Mouse (Mus musculus) heart, adult 2 months (tissue): ENCODE data around the gene 1190005I06Rik.

Source experiments
- EP300 ChIP-seq: fragments of 200-500 bp; IDR thresholded peaks from 2 replicates; pipeline ENCODE4 v1.6.1; 2011; ENCODE audit warnings: low read depth, low read length, control low read depth; ENCODE audit not compliant: insufficient read depth
- POLR2A ChIP-seq: fragments of 200-500 bp; IDR thresholded peaks from 2 replicates; pipeline ENCODE4 v1.6.1; 2011; ENCODE audit warnings: mild to moderate bottlenecking, low read depth, low read length, control low read depth; ENCODE audit not compliant: insufficient read depth

DNA sequence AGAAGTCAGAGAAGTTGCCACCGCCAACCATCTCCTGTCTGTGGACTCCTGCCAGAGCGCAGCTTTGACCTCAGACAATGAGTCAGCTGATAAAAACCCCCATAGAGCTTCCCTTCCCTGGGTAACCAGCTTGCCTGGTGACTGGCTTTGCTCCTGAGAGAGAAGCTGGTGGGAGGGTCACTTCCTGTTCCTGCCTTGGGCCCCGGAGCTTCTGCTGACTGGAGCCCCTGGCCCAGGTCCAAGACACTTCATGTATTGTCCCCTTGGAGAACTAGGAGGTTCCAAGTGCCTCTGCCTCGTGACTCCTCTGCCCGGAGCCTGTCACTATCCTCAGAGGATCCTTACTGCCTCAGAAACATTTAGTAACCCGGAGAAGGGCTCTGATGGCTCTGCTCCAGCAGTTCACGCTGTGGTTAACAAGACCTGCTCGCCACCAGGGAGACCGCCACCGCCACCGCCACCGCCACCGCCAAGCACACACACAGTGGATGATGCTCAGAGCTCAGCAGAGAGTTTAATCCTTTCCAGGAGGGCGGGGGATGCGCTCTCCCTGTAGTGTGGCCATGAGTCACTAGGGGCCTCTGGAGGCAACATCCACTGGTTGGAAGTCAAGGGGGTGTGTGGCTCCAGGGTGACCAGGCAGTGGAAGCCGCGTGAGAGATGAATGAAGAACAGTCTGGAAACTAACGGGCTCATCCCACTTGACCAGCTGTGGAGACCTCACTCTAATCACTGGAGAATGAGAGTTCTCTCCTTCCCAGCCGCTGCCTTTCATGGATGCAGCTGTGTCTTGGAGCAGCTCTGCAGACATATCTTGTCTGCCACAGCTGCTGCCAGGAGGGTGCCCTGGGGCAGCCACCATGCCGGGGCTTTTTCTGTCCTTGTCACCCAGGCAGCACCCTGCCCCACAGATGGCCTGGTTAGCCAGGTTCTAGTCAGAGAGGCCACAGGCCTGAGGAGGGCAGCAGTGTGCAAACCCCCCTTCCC lies 83.3 kb downstream of the 1190005I06Rik start:
- TF ChIP-seq POLR2A (no peak), EP300 (peak; percentile 66; the same call in 1 of the 2 replicates)
